Mouse (Mus musculus) spleen, adult 2 months (tissue): Measurements from ENCODE around the gene Ddr2. TPM values are rescaled to one million over a fixed set of nuclear protein-coding genes. Genes with fewer than 3 reads are reported as not detected.

Source experiments
- DNase-seq, 2 experiments: peaks; one replicate each; pipeline versions ENCODE4 v3.0.0 to v3.0.0-alpha.2; 2012 to 2021; ENCODE audit warnings: low spot score in 2 of 2, low read depth in 1 of 2
- H3K27ac ChIP-seq: fragments of 200-500 bp; 2 replicates; pipeline ENCODE4 v1.5.1; 2012; ENCODE audit warnings: low read length, inconsistent platforms; ENCODE audit not compliant: insufficient read depth
- H3K27me3 ChIP-seq: fragments of 200-500 bp; 2 replicates; pipeline ENCODE4 v1.6.1; 2012; ENCODE audit warnings: mild to moderate bottlenecking, moderate library complexity, low read length, inconsistent platforms; ENCODE audit not compliant: control insufficient read depth, insufficient read depth
- H3K36me3 ChIP-seq: fragments of 200-500 bp; 2 replicates; pipeline ENCODE4 v1.6.1; 2012; ENCODE audit warnings: mild to moderate bottlenecking, low read length, inconsistent platforms; ENCODE audit not compliant: control insufficient read depth, insufficient read depth
- H3K4me1 ChIP-seq: fragments of 200-500 bp; 2 replicates; pipeline ENCODE4 v1.6.1; 2011; ENCODE audit warnings: inconsistent platforms; ENCODE audit not compliant: control insufficient read depth, insufficient read depth, insufficient read length
- H3K4me3 ChIP-seq: fragments of 200-500 bp; 2 replicates; pipeline ENCODE4 v1.5.1; 2011; ENCODE audit warnings: mild to moderate bottlenecking, inconsistent platforms; ENCODE audit not compliant: insufficient read depth, insufficient read length; ENCODE audit errors: extremely low read depth
- CTCF ChIP-seq: fragments of 200-500 bp; IDR thresholded peaks from 2 replicates; pipeline ENCODE4 v1.5.1; 2011; ENCODE audit warnings: mild to moderate bottlenecking, inconsistent platforms; ENCODE audit not compliant: insufficient read depth, insufficient read length, insufficient replicate concordance; ENCODE audit errors: extremely low read depth
- POLR2A ChIP-seq: fragments of 200-500 bp; IDR thresholded peaks from 2 replicates; pipeline ENCODE4 v1.6.1; 2011; ENCODE audit warnings: low read depth, low read length, inconsistent platforms
- WGBS: fragments of 180-500 bp; shearing (Covaris S2); methylation state at CpG from one replicate; pipeline ENCODE4 v1.1.7; 2018; 5-methylcytosine and 5-hydroxymethylcytosine counted together
- polyA plus RNA-seq: library from polyadenylated mRNA; depleted of rRNA; stranded (reverse); fragments of >200 nt; gene quantifications from 2 replicates; pipeline ENCODE4 v1.2.3, GENCODE M21; 2012; rRNA removed

The Ddr2 gene
- polyA plus RNA-seq, 1 experiment = 2.3 TPM

DNA sequence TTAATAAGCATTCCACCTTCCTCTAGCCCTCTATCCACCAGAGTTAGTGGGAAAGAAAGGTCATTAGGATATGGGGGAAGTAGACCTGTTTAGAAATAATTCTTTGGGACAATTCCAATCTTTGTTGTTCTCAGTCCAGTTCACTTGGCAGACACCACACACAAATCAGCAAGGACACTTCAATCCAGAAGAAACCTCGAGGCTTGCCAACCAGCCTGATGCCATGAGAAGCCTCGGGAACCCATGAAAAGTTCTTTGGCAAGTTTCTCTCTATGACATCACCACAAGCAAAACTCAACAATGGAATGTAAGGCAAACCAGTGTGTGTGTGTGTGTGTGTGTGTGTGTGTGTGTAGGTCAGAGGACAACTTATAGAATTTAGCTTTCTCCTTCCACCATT is 186.0 kb downstream of the Ddr2 start:
- TF ChIP-seq POLR2A = no peak
- TF ChIP-seq CTCF = no peak
- Histone ChIP-seq H3K27me3 (no peaks in the 10 kb centered on the region), H3K4me3 (no peak overlapping the region), H3K4me1 (no peaks in the 10 kb centered on the region), H3K27ac (no peak overlapping the region), H3K36me3 (no peaks in the 10 kb centered on the region)
- no peak for DNase-seq
- 72% methylated on average over 2 of the region's 2 CpGs for WGBS

Other genes starting within 250 kb of the Ddr2 start
- 0.11 TPM in 1 of 2 replicates, not detected in the other for gene Ccdc190, start 182.1 kb downstream of the Ddr2 start, polyA plus RNA-seq
- 1.8 and 2.4 TPM in 2 replicates for gene Hsd17b7, start 141.5 kb downstream of the Ddr2 start, polyA plus RNA-seq
- 6.8 TPM in 2 replicates for gene Uap1, start 64.2 kb upstream of the Ddr2 start, polyA plus RNA-seq
- 8.6 and 9.1 TPM in 2 replicates for gene Uhmk1, start 104.6 kb upstream of the Ddr2 start, polyA plus RNA-seq
- gene Sh2d1b2, start 122.0 kb upstream of the Ddr2 start, polyA plus RNA-seq = 0.36 TPM in 1 of 2 replicates, not detected in the other
- gene Sh2d1b1, start 166.6 kb upstream of the Ddr2 start, polyA plus RNA-seq = 2.1 and 3.0 TPM in 2 replicates
- gene Gm7694, start 195.6 kb upstream of the Ddr2 start, polyA plus RNA-seq = 3.9 and 4.7 TPM in 2 replicates
- not detected in 2 replicates for gene Spata46, start 198.0 kb upstream of the Ddr2 start, polyA plus RNA-seq